Comparison of ENCODE assay signal across 8 mouse cellular contexts in the genomic region with DNA sequence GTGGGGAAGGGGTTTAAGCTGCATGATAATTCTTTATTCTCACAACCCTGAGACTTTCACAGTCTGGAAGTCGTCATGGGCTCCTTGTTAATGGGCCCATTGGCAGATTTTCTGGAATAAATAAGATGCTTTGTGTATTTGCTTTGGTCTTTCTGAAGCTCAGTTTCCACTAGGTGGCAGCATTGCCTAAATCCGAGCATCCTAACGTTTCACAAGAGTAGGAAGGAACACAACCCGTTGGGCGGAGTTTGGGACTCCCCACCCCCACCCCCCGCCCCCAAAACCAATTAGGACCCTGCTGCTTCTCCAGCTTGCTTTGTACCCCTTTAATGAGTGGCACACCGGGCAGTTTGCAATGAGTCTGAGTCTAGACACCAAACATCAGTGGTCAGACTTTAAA.
DNase-seq lines count a peak whose midpoint lies in the region; ATAC-seq and TF ChIP-seq lines count a peak whose summit lies in the region.

No protein-coding gene starts in this region.

- TF ChIP-seq RAD21 in CH12.LX (IDR thresholded peaks at IDR 0.05; ENCODE audit: low read depth, low read length), result peak; percentile 86

- H3K4me2 ChIP-seq in CH12.LX (ENCODE audit: insufficient read depth, low read depth, poor library complexity, severe bottlenecking), result peak overlapping the region; percentile 27
- peak overlapping the region; percentile 34 for H3K4me2 ChIP-seq in forebrain, embryonic 12.5 days
- H3K4me2 ChIP-seq in heart, embryonic 16.5 days (ENCODE audit: low read depth, low read length), result peak overlapping the region; percentile 58
- H3K4me2 ChIP-seq in liver, embryonic 13.5 days, result peak overlapping the region; percentile 28; the same call in 1 of the 2 replicates
- peak overlapping the region; percentile 43 for H3K4me2 ChIP-seq in neural tube, embryonic 12.5 days (replicated peaks)

- H3K79me2 ChIP-seq in CH12.LX (replicated peaks; ENCODE audit: control insufficient read depth, extremely low read depth, insufficient read depth, poor library complexity, severe bottlenecking), result no peaks in the 10 kb centered on the region

- H3K36me3 ChIP-seq in CH12.LX (replicated peaks in 1 of 2; ENCODE audit: control insufficient read depth in 1 of 2, insufficient read depth in 1 of 2, low read length in 1 of 2), result no peaks in the 10 kb centered on the region
- H3K36me3 ChIP-seq in forebrain, embryonic 12.5 days (replicated peaks), result no peaks in the 10 kb centered on the region
- no peaks in the 10 kb centered on the region for H3K36me3 ChIP-seq in heart, embryonic 16.5 days (ENCODE audit: control insufficient read depth, insufficient read depth)
- H3K36me3 ChIP-seq in liver, embryonic 13.5 days, result no peaks in the 10 kb centered on the region
- H3K36me3 ChIP-seq in neural tube, embryonic 12.5 days, result no peaks in the 10 kb centered on the region
- no peaks in the 10 kb centered on the region for H3K36me3 ChIP-seq in testis, adult 2 months (ENCODE audit: control insufficient read depth, insufficient read depth, low read length)

- peak; percentile 92 for DNase-seq in CH12.LX (ENCODE audit: extremely low read depth)
- DNase-seq in c-Kit-positive CD71-negative TER-119-negative erythroid progenitor cells, embryonic 14.5 days (ENCODE audit: low read depth), result peak; percentile 79
- peak; percentile 83 for DNase-seq in kidney, postnatal 14 days
- peak; percentile 26 for DNase-seq in liver, embryonic 13.5 days

- TF ChIP-seq CTCF in CH12.LX (conservative IDR thresholded peaks at IDR 0.05 in 1 of 2, IDR thresholded peaks at IDR 0.05 in 1 of 2; ENCODE audit: low read depth in 2 of 2, low read length in 2 of 2), result peak; percentile 46 to 82; a peak in 3 of 4 replicates
- peak; percentile 17; the same call in 1 of the 2 replicates for TF ChIP-seq CTCF in testis, adult 2 months (IDR thresholded peaks at IDR 0.05; ENCODE audit: control insufficient read depth, insufficient read depth, insufficient replicate concordance, low read depth, low read length)

- in situ Hi-C loops in CH12.LX (cut with MboI; ENCODE audit: low pct_ligation_motif_present, low pct_unique_long_range_greater_than_20kb, low sequenced_read_pairs), result loop anchor here (10.0 to 25.0 kb wide), 3 partner anchors 277 to 686 kb away; no protein-coding TSS in a partner anchor

- no peak for TF ChIP-seq EP300 in CH12.LX (IDR thresholded peaks at IDR 0.05; ENCODE audit: low read length)

- H3K4me3 ChIP-seq in CH12.LX (replicated peaks in 1 of 3; ENCODE audit: low read depth in 2 of 3, low read length in 2 of 3, poor library complexity in 1 of 3), result no peak overlapping the region
- no peak overlapping the region for H3K4me3 ChIP-seq in forebrain, embryonic 12.5 days (replicated peaks)
- peak overlapping the region; percentile 26 for H3K4me3 ChIP-seq in heart, embryonic 16.5 days (ENCODE audit: low read length)
- H3K4me3 ChIP-seq in liver, embryonic 13.5 days (replicated peaks), result no peak overlapping the region
- no peak overlapping the region for H3K4me3 ChIP-seq in neural tube, embryonic 12.5 days
- no peak overlapping the region for H3K4me3 ChIP-seq in testis, adult 2 months (ENCODE audit: control insufficient read depth, low read depth, low read length)

- no peak for TF ChIP-seq POLR2A in CH12.LX (IDR thresholded peaks at IDR 0.05; ENCODE audit: low read depth, low read length)
- TF ChIP-seq POLR2A in testis, adult 2 months (IDR thresholded peaks at IDR 0.05; ENCODE audit: control insufficient read depth, low read depth, low read length), result no peak

- H3K9ac ChIP-seq in CH12.LX (ENCODE audit: insufficient read depth, low read depth), result no peak overlapping the region
- no peak overlapping the region for H3K9ac ChIP-seq in forebrain, embryonic 12.5 days
- peak overlapping the region; percentile 38; the same call in 1 of the 2 replicates for H3K9ac ChIP-seq in heart, embryonic 16.5 days (ENCODE audit: low read length)
- no peak overlapping the region for H3K9ac ChIP-seq in liver, embryonic 13.5 days
- H3K9ac ChIP-seq in neural tube, embryonic 12.5 days, result no peak overlapping the region

- dilution Hi-C loops in CH12.LX (cut with MboI; ENCODE audit: extremely low pct_ligation_motif_present, extremely low pct_unique_long_range_greater_than_20kb, low sequenced_read_pairs), result no loop called here

- ATAC-seq in forebrain, embryonic 12.5 days (ENCODE audit: low FRiP score), result peak; percentile 93
- ATAC-seq in heart, embryonic 16.5 days (replicated peaks; ENCODE audit: extremely low read depth, insufficient read depth, low FRiP score), result peak; percentile 73
- ATAC-seq in liver, embryonic 13.5 days (ENCODE audit: low read depth), result no peak
- peak; percentile 90 for ATAC-seq in neural tube, embryonic 12.5 days (ENCODE audit: low FRiP score, low read depth)

- H3K27me3 ChIP-seq in CH12.LX (replicated peaks), result no peaks in the 10 kb centered on the region
- H3K27me3 ChIP-seq in forebrain, embryonic 12.5 days, result no peaks in the 10 kb centered on the region
- no peaks in the 10 kb centered on the region for H3K27me3 ChIP-seq in heart, embryonic 16.5 days (ENCODE audit: control insufficient read depth, insufficient read depth, low read length)
- H3K27me3 ChIP-seq in liver, embryonic 13.5 days, result no peaks in the 10 kb centered on the region
- no peaks in the 10 kb centered on the region for H3K27me3 ChIP-seq in neural tube, embryonic 12.5 days (replicated peaks)
- H3K27me3 ChIP-seq in testis, adult 2 months (ENCODE audit: control insufficient read depth, insufficient read depth, low read length), result no peaks in the 10 kb centered on the region

- H3K9me3 ChIP-seq in CH12.LX (replicated peaks; ENCODE audit: low read length), result no peaks in the 10 kb centered on the region
- H3K9me3 ChIP-seq in forebrain, embryonic 12.5 days, result no peaks in the 10 kb centered on the region
- no peaks in the 10 kb centered on the region for H3K9me3 ChIP-seq in heart, embryonic 16.5 days (replicated peaks; ENCODE audit: control insufficient read depth, low read length)
- H3K9me3 ChIP-seq in liver, embryonic 13.5 days (replicated peaks), result no peaks in the 10 kb centered on the region
- no peaks in the 10 kb centered on the region for H3K9me3 ChIP-seq in neural tube, embryonic 12.5 days

- peaks cover 2 to 7% of the 10 kb centered on the region in 2 experiments; a peak in 2 of 4 replicates for H3K4me1 ChIP-seq in CH12.LX (ENCODE audit: control insufficient read depth in 1 of 2, insufficient read depth in 2 of 2)
- no peaks in the 10 kb centered on the region for H3K4me1 ChIP-seq in forebrain, embryonic 12.5 days
- no peaks in the 10 kb centered on the region for H3K4me1 ChIP-seq in heart, embryonic 16.5 days (ENCODE audit: control insufficient read depth, insufficient read depth, low read length)
- H3K4me1 ChIP-seq in liver, embryonic 13.5 days (replicated peaks), result no peaks in the 10 kb centered on the region
- no peaks in the 10 kb centered on the region for H3K4me1 ChIP-seq in neural tube, embryonic 12.5 days
- H3K4me1 ChIP-seq in testis, adult 2 months (ENCODE audit: control insufficient read depth, insufficient read depth, low read length), result no peaks in the 10 kb centered on the region

- H3K27ac ChIP-seq in CH12.LX (ENCODE audit: insufficient read depth, low read depth), result no peak overlapping the region
- H3K27ac ChIP-seq in forebrain, embryonic 12.5 days, result no peak overlapping the region
- no peak overlapping the region for H3K27ac ChIP-seq in heart, embryonic 16.5 days (ENCODE audit: low read length)
- H3K27ac ChIP-seq in liver, embryonic 13.5 days, result no peak overlapping the region
- no peak overlapping the region for H3K27ac ChIP-seq in neural tube, embryonic 12.5 days
- no peak overlapping the region for H3K27ac ChIP-seq in testis, adult 2 months (ENCODE audit: control insufficient read depth, insufficient read depth, low read depth, low read length)

- 0% methylated on average over 7 of the region's 7 CpGs for WGBS in forebrain, embryonic 12.5 days
- WGBS in heart, embryonic 16.5 days, result under 1% methylated on average over 7 of the region's 7 CpGs
- 0% methylated on average over 7 of the region's 7 CpGs for whole genome bisulfite sequencing in liver, embryonic 13.5 days (ENCODE audit: insufficient replicate concordance)
- under 1% methylated on average over 7 of the region's 7 CpGs for WGBS in neural tube, embryonic 12.5 days

TF ChIP-seq in CH12.LX, 34 proteins besides CTCF, POLR2A, EP300 and RAD21:
- TF ChIP-seq ZC3H11A (IDR thresholded peaks at IDR 0.05; ENCODE audit: low read depth, low read length) (peak; percentile 9; the same call in 1 of the 2 replicates), MAX (IDR thresholded peaks at IDR 0.05; ENCODE audit: low read length) (no peak), ELF1 (IDR thresholded peaks at IDR 0.05; ENCODE audit: low read depth, low read length) (peak; percentile 39; the same call in 1 of the 2 replicates), NELFE (IDR thresholded peaks at IDR 0.05; ENCODE audit: low read depth, low read length) (no peak), SMC3 (IDR thresholded peaks at IDR 0.05; ENCODE audit: low read depth, low read length) (peak; percentile 71), IRF4 (IDR thresholded peaks at IDR 0.05; ENCODE audit: low read depth, low read length) (0 out of 2 replicates have a peak, but pooled peaks have one; percentile 30), CHD2 (IDR thresholded peaks at IDR 0.05; ENCODE audit: low read length) (peak; percentile 71)
TF ChIP-seq in CH12.LX: peak in this region for 5.

Comparison
In these comparisons a context has a peak if more than half of its experiments do, and no peak if none do; other contexts are left out.
1. DNase-seq: peak in every context shown above with its lines; median percentile 92 in CH12.LX; 83 in kidney, postnatal 14 days; 79 in c-Kit-positive CD71-negative TER-119-negative erythroid progenitor cells, embryonic 14.5 days; 26 in liver, embryonic 13.5 days.